Mouse (Mus musculus): ENCODE results near the gene Smyd3.

GRCm38 (mm10) chr1:179114833-179115495 lies 402.9 kb downstream of the Smyd3 start:
- TF ChIP-seq CTCF (IDR thresholded peaks at IDR 0.05; ENCODE audit: extremely low read depth, insufficient read depth, low read length): no peak
- no peak for TF ChIP-seq POLR2A (IDR thresholded peaks at IDR 0.05; ENCODE audit: extremely low read depth, insufficient read depth, low read length)
